Mouse (Mus musculus) layer of hippocampus, adult 18-20 months (tissue): ENCODE results near the gene Kifc3. TPM values are rescaled to one million over a fixed set of nuclear protein-coding genes. Genes with fewer than 3 reads are reported as not detected.
"Not testable (repeated sequence)": the region's sequence is repeated elsewhere in the genome, so short reads cannot be mapped to it uniquely, and the experiment has no call there.

Source experiments
- DNase-seq, 2 experiments: peaks; one replicate each; pipeline ENCODE4 v3.0.0; 2022; ENCODE audit warnings: low spot score in 2 of 2
- long read RNA-seq: library from polyadenylated mRNA; stranded (forward); transcript quantifications from one replicate; pipeline ENCODE4 v2.0.0, GENCODE M21; 2021
- total RNA-seq, 2 experiments: library from RNA; stranded (reverse); gene quantifications; 2 replicates each; pipeline ENCODE4 v1.2.3; 2021

The Kifc3 gene
- 10 to 100 TPM; 57.0 to 57.2 TPM for total RNA-seq
- long read RNA-seq, transcript Kifc3-201 (20 exons, 3,277 nt): major isoform, 67 of 138 reads
- long read RNA-seq, partial matches to known transcripts: 17 of 138 reads
- long read RNA-seq, other reads (novel, unspliced or antisense): 54 of 138 reads

DNA sequence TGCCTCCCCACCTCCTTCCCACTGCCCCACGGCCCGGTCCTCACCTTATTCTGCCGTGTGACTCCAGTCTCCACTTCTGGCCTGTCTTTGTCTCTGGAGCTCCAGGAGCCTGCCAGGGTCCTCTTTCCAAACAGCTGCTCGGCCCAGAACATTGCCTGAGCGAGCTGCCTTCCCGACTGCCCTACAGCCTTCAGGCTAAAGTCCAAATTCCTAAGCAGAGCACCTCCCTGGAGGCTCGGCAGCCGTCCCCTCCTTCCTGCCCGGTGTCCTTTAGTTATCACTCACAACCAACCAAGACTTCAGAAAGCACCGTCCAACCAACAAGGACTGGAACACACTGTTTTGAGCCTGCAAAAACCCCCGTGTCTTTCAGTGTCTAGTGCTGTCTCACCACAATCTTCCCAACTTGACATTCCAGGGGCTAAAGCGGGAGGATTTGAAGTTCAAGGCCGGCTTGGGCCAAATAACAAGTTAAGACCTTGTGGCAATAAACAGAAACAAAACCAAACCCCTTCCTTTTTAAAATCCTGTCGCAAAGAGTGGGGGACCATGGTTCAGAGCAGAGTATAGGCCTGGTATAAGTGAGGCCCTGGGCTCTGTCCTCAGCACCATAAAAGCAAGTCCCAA lies at the start of gene Kifc3:
TSS of gene Kifc3 (minus strand) at position 164 of the 627 bp plus-strand sequence.
- DNase-seq: no peak

DNA sequence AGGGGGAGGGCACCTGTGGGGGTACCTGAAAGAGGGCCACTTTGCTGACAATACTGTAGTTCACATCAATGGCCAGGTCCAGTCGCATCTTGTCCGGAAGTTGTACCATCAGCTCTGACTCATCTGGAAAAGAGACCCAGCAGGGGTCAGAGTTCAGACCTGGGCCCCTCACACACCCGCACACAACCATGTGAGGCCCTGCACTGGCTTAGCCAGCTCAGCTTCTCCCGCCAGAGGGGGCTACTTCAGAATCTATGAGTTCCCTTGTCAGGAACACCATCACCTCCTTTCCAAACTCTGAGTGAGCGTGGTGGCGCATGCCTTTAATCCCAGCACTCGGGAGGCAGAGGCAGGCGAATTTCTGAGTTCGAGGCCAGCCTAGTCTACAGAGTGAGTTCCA lies 49.4 kb upstream of the Kifc3 start:
- no peak for DNase-seq

DNA sequence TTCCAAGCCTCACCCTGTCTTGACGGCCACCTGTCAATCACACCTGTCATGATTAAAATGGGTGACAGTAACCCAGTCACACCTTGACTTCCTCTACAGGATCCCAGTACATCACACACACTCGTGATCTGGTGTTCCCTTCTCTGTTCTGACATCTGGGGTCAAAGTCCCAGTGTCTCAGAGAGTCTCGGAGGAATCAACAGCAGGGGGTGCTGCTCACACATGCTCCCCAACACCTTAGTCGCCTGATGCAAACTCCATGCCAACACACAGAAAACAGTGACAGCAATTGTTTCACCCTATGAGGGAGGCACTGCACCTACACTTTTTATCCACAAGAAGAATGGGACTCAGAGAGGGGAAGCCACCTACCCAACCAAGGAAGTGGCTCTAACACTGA lies 47.2 kb upstream of the Kifc3 start:
- DNase-seq: no peak

DNA sequence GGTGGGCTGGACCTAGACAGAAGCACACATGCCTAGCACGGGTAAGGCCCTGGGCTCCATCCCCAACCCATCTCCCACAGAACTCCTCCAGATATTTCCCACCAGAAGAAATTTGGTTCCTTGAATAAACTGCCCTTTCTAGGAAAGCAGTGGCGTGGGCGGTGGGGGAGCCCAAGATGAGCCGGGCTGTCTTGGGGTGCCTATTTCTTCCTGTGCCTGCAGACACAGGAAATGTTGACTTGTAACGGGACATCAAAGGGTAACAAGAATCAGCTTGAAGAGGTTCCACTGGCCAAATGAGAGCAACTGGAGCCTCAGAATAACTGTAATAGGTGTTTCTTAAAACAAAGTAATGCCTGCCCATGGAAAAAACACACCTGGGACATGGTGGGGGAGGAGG lies 44.7 kb upstream of the Kifc3 start:
- DNase-seq: no peak

DNA sequence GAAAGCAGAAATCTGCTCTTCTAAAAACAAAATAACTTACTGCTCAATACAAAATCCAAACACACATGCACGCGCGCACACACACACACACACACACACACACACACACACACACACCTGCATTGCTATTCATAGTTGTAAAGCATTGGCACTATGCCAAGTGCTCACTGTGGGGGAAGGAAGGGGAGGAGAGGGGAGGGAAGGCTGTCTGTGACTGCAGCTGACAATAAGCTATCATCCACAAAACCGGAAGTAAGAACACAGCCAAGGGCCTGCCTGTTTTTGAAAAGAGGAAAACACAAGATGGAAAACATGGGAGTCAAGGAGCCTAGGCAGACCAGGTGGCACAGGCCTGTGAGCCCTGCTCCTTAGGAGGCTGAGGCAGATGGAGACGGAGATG lies 42.6 kb upstream of the Kifc3 start:
- DNase-seq: no peak

DNA sequence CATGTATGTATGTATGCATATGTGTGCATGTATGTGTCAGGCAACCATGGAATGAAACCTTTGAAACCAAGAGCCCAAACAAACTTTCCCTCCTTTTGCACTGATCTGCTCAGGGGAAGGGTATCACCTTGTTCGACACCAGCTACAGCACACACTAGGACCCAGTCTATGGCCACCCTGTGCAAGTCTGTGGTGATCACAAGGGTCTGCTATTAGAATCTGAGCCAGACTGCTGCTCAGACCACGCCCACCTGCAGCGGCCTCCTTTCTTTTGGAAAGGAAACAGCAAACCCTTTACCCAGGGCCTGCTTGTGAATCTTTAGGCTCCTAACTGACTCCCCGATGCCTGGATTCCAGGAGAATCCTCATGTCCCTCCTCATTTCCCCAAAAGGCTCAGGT lies 41.2 kb upstream of the Kifc3 start:
- DNase-seq: no peak

DNA sequence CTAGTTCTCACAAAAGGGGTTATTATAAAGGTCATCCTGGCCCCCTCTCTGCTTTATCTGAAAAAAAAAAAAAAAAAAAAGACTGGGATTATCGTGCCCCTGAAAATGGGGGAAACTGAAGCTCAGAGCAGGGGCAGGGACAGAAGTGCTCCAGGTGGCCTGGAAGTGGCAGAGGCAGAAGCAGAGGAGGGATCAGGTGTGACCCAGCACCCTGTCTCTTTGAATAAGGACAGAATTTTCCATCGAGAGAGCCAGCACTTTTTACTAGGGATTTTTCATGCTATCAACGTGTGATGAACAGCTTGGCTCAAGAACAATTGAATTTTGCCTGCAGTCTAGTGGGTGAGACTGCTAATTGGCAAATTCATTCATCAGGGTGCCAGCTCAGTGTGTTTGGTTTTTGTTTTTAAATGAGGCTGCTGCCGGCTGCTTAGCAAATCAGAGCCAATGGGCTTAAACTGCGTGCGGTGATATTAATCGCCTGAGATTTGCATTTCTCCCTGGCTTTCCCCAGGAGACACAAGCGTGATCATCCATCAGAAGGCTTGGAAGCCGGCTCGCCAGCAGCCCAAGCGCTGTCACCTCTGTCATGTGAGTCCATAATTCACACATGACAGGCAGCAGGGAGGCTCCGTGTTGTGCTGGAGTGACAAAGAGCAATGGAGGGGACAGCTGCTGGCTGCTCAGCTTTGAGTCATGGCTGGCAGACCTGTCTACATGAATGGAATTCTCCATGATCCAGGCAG lies 40.4 kb upstream of the Kifc3 start:
- peak; percentile 80 to 87 for DNase-seq

DNA sequence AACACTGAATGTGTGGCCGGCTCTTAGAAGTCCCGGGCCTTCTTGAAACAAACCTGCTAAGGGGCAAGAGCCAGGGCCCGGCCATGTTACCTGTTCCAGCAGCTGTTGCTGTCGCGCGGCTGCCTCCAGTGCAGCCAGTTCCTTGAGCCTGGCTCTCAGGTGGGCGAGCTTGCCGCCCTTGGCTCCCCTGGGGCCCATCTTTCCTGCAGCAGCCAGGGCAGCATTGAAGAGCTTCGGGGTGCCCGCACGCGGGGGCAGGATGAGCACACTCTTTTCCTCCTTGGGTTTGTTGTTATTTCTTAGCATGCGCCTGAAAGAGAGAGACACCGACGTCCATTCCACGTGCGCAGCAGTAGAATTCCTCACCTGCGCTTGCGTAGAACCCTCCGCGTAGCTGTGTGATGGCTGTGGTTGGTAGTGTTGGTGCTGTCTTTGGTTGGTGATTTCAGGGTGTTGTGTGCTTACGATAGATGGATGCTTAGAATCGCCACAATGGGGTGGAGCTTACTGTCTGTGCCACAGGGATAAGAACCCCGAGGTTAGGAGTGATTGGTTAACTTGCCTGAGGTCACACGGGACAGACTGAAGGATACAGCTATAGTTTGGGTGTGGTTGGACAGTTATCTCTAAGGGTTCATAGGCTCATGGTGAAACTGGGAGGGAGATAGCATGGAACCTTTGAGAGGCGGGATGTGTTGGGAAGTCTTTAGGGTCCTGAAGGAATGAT lies 39.6 kb upstream of the Kifc3 start:
- DNase-seq: no peak

DNA sequence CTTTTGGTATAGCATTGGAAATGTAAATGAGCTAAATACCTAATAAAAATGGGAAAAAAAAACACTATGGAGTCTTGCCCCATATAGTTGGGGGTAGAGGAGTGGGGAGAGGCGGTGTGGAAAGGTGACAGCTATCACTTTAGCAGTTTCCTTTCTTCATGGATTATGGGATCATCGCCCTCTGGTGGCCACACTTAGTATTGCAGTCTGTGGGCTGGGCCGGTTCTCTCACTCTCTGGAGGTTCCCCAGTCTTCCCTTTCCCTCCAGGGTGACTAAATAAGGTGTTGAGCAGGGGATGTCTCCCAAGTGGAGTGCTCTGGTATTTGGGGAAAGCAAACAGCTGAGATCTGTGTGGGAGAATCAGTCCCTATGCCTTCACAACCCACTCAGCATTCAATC lies 33.1 kb upstream of the Kifc3 start:
- peak; percentile 55 to 86 for DNase-seq

DNA sequence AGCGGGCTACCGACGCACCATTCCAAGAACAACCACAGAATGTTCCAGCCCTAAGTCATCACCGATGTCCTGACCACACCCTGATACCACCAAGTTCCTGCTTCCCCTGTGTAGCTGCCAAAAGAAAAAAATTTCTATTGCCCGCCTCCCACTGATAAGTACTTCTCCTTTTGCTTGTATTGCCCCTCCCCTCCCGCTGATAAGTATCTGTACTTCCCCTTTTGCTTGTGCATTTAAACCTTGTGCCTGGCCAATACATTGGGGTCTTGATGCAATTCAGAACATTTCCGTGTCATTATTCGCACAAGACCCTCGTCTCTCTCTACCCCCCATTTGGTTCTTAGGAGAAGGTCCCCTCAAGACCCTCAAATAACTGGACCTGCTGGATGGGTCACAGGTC lies 27.5 kb upstream of the Kifc3 start:
- DNase-seq: not testable (repeated sequence)

DNA sequence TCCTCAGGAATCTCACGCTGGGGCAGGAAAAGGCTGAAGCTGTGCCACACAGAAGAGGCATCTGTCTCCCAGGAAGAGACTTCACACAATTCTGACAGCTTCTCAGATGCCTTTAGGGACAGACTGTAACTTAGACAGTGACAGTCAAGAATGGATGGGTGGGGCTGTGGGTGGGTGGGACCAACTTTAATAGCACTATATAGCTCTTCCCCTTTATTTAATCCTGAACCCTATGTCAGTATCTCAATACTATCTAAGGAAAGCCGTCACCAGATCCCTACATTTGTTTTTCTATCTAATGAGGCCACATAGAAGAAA lies 24.5 kb upstream of the Kifc3 start:
- DNase-seq: no peak

DNA sequence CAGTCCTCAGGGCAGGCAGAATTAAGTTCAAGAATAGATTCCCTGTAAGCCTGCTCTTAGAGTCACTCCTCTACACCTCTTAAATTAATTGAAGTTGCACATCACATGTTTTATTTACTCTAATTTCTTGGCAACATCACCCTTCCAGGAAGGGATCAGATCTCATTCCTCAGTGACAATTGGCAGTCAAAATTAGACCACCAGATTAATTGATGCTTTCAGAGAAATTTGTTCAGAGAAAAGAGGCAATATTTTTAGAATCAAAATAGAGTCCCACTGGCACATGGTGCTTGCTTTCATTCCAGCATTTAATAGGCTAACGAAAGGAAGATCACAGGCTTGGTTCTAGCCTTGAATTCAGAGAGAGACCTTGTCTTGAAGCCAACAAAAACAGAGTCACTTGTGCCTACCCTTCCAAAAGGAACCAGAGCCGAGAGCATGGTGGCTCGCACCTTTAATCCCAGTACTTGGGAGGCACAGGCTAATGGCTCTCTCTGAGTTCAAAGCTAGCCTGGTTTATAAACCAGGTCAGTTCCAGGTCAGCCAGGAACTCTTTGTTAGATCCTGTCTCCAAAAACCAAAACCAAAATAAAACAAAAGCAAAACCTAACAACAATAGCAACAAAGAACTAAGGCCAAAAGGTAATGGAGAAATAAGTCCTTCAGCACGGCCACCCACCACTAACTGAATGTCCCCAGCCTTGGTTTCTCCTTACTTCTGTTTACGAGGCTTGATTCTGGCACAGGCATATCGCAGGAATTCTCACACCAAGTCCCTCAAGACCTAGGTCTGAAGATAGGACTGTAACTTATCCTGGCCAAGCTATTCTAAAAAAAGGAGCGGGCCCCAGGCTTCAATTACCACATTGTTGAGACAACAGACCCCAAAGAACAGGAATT lies 23.9 kb upstream of the Kifc3 start:
- no peak for DNase-seq

DNA sequence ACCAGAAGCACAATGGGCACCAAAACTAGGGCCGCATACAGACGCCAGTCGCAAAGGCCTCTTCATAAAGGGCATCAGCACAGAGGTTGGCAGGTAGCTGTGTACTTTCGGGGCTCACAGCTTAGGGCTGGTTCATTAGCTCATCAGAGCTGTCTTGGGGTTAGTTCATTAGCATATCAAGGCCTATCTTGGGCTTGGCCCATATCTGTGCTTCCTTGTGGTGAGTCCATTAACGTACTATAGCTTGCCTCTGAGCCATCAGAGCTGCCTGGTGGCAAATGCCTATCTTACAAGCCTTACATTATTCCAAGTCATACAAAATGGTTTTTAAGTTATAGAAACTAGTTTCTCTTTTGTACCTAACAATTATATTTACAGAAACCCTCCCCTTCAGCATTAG lies 21.4 kb upstream of the Kifc3 start:
- DNase-seq: no peak

DNA sequence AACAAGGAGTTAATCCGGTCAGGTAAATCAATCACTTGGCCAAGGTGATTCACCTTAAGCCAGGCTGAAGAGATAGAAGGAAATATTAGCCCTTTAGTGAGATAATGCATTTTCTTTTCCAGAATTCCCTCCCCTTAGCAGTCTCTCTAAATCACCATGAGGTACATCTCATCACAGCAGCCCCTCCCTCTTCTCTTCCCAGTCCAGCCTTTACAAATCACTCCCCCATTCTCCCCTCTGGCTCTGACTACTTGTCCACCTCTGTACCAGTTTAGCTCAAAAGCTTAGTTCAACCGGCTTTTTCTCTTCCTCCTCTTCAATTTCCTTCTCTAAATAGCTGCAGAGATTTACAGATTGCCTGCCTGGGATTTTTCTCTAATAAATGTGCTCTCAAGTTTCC lies 18.4 kb upstream of the Kifc3 start:
- DNase-seq: no peak

DNA sequence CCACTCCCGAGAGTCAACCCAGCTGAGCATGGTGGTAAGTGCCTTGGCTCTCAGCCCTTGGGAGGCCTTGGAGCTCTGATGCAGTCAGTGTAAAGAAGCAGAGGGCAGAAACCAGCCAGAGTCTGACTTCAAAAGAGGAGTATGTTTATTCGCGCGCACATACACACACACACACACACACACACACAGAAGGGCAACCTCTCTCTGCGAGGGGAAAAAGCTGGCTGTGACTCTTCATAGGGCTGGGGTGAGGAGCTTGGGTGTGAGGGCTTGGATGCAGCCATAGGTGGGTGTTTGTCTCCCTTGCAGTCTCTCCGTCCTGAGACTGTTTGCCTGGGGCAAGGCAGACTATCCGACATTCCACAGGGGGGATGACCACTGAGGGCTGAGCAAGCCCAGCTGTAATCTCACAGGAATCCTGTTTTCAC lies 18.0 kb upstream of the Kifc3 start:
- DNase-seq: no peak

DNA sequence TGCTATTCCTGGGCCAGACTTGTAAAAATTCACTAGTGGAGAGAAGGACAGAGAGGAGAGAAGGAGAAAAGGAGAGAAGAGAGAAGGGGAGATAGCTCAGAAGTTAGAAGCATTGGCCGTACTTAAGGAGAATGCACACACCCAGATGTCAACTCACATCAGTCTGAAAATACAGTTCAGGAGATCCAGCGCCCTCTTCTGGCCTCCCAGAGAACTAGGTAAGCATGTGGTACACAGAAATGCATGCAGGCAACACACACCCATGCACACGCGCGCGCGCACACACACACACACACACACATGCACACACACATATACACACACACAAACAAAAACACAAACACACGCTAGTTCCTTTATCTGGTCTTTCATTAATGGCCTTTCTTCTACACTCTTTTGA lies 17.0 kb upstream of the Kifc3 start:
- DNase-seq: no peak

DNA sequence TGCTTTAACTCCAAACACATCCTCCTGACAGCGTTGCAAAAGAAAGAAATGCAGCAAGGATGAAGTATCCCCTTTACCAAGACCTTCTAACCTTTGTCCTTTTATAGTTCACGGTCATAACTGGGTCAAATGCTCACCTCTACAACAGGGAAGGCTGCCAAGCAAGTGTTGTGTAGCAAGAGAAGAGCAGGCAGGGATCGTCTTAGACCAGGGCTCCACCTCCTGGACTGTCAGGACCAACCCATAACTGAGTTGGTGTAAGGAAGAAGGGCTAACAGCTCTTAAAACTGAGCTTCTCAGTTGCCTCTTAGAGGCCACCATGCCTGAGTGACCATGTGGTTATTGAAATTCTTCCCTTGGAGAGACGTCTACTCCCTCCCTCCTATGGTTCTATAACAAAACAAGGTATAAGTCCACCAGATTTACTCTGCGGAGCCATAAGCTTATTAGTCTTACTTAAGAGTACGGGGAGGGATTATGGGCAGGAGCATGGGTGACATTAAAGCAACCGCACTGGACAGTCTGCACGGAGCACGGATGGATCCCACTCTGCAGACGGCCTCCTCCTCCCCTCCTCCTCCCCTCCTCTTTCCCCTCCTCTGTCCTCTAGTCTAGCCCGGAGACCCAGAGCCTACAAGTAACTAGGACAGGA lies 13.2 kb upstream of the Kifc3 start:
- no peak for DNase-seq

DNA sequence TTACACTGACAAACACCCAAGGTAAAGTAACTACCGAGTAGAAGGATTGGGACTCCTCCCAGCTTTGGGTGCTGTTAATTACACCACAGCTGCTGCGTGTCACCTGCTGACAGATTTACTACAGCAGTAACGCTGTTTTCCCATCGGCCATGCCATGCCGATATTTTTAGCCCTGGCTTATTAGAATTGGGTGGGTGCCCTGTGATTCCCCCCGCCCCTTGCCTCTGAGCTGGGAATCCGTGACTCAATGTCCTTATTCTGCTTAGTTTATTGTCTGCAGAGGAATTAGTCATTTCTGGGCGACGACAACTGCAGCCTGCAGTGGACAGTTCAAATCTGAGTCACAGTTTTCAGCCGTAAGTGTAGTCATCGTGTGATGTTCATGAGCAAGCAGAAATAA lies 7.3 kb upstream of the Kifc3 start:
- DNase-seq: peak; percentile 10 to 22

DNA sequence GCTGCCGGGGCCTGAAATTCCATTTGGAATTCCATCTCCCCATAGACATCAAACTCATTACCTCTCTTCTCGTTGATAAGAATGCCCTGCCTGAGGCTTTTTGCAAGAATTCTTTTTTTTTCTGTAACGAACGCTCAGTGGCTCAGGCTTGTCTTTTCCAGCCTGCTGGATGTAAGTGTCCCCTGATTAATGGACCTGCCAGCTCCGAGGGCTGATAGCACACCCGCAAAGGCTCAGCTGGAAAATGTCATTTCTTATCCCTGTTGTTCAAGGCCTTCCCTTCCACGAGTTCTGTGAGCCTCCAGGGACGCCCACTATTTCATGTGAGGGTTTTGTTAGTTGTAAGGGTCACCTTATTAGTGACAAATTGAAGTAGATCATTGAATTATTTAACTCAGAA lies 3.3 kb upstream of the Kifc3 start:
- no peak for DNase-seq

DNA sequence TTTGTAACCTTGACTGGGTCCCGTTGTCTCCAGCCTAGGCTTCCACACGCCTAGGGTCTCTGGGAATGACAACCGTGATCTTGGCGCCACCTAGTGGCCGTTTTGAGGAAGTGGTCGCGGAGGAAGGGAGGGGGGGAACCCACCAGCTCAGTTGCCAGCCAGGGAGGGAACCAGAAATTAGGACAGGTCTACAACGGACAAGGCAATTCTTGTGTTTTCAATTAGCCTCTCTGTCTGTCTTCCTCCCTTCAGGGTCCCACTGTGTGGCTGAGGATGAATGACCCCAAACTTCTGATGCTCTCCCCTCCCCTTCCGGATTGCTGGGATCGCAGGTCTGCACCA lies 1.4 kb upstream of the Kifc3 start:
- peak; percentile 60 to 80 for DNase-seq
